Mouse (Mus musculus) right cerebral cortex, postnatal 14 days (tissue): ENCODE results near the gene Rita1.

Source experiments
- DNase-seq: peaks from one replicate; pipeline ENCODE4 v3.0.0; 2022

Rita1 gene

DNA sequence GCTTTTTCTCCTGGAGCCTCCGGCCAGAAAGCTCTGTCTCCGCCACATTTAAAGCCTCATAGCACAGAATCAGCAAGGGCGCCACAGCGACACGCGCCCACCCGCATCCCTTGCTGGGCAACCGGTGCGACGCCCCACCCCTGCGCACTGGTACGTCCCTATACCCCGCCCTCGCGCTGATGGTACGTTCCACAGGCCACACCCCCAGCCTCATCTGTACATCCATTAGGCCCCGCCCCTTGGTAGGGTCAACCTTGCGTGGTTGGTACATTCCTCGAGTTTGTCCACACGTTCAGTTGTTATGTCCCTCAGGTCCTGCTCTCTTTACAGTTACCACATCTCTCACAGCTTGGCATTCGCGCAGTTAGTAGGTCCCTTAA lies at the start of gene Rita1, which contains the start of gene Ddx54:
Rita1 (minus strand) TSS at position 148 of the 380 bp plus-strand sequence.
Ddx54 (plus strand) TSS at position 298 of the 380 bp plus-strand sequence.
- DNase-seq, result peak; percentile 97

DNA sequence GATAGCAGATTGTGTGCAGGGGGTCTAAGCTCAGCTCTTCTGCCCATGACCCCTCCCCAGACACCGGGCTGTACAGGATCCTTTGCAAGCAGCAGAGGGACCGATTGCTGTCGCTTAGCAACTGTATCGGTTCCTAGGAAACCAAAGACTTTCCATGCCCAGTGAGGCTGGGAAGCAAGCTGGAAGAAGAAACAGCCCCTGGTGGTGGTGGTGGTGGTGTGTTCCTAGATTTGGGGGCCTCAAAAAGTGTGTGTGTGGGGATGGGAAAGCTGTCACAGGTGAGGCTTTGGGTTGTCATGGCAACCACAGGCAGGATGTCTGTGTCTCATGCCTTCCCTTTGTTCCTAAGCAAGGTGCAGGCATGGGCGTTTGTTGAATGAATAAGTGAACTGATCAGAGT lies 48.4 kb upstream of the Rita1 start:
- DNase-seq, result peak; percentile 53

DNA sequence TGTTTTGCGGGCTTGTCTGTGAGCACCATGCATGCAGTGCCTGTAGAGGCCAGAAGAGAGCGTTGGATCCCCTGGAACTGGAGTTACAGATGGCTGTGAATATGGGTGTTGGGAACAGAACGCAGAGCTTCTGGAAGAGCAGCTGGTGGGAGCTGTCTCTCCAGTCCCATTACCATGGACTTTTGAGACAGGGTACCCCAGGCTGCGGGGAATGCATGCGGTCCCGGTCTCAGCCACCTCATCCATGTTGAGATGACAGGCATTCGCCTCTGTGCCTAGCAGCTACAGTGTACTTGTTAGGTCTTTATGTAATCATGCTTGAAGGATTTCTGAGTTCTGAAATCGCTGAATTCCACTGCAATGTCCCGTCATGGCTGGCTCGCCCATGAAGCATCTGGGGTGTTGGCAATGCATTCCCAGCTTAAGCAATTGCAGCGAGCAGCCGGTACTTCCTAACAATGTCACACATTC lies 43.9 kb upstream of the Rita1 start:
- peak; percentile 29 for DNase-seq

DNA sequence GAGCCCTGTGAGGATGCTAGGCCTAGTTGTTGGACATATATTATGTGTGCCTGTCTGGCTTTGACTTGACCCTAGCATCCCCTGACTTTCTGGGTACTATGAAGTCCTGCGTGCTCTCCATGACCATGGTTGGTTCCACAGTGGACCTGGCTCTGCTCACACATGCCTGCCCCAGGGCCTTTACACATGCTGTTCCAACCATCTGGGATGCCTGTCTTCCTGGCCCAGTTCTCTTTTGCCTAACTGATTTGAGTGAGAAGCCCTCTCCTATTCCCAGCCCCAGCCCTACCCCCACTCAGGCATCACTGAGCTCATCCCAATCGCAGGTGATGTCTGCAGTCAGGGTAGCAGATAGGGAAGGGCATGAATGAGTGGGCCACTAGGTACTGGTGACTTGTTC lies 41.5 kb upstream of the Rita1 start:
- no peak for DNase-seq

DNA sequence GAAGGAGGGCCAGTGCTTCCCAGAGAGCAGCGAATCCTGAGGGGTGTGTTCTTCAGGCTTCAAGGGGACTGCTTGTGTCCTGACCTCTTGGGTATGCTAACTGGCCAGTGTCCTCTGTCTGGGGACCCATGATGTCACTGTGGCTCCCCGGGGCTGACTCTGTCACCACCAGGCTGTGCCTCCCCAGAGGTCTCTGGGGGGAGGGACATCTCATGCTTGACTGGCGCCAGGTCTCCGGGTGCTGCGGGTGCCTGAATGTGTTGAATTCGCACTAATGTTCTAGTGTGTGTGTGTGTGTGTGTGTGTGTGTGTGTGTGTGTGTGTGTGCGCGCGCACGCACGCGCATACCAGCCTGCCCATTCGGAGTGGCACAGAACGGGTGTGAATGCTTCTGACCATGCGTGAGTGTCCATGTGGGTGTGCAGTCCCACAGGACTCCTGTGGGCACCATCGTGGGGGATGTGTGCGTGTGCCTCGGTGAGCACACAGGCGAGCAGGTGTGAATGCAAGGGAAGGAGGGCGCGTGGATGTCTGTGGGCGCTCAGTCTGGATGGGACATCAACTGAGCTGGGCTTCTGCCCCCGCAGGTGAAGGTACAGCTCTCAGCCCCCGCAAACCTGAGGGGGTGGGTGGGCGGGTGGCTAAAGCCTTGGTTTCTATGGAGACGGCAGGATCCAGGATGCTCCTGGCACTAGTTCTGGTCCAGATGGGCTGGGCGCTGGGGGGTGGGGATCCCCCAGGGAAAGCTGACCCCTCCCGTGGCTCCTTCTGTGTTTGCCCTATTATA lies 40.7 kb upstream of the Rita1 start:
- DNase-seq, result peak; percentile 32

DNA sequence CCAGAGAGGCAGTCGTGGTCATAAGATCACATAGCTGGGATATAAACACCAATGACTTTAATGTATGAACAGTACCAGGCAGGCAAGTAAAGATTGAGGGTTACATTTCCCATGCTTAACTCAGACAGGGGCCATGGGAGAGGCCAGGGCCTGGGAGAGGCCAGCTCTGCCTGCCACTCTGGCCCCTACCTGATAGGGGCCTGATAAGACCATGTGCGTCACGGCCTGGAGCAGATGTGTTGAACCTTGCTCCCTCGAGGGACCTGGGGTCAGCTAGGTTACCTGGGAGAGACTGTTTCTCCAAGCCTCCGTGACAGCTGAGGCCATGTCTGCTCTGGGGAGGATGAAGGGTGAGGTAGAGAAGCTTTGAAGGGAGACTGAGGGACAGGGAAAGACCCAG lies 38.8 kb upstream of the Rita1 start:
- no peak for DNase-seq

DNA sequence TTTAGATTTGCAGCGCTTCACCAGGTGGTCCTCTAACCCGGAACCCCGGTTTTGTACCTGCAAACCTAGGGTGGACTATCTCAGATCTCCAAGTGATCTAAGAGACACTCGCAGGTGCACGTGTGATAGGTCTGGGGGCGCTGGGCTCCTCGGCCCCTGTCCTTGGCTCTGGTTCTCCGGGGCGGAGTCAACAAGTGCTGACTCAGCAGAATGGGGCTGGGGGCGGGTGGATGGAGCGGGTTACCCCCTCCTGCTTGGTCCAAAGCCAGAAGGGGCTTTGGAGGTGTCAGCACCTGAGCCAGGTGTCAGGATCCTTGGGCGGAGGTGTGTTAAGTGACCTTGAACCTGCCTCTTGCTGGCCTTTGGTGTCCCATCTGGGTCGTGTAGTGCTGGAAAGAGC lies 37.5 kb upstream of the Rita1 start:
- DNase-seq, result no peak

DNA sequence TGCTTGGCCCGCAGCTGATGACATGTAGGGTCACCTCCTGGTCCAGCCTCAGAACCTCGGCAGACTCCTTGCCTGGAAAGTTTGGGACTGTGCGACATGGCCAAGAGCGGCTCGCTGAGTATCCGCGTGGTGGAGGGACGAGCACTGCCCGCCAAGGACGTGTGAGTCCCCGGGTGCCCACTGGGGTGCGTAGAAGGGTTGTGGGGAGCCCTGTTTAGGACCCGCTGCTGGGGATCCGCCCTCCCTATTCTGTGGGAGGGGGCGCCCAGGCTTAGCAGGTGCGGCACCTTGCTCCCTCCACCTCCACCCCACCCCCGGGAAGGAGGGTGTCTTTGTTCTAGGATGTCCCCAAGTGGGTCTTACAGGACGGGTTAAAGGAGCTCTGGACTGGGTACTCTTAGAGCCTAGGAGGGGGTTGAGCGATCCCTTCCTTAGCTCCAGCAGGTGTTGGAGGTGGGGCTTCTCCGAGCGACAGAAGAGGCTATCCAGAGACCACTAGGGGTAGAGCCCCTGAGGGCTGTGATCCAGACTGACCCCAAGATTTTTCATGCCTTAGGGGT lies 37.1 kb upstream of the Rita1 start:
- peak; percentile 59 for DNase-seq

DNA sequence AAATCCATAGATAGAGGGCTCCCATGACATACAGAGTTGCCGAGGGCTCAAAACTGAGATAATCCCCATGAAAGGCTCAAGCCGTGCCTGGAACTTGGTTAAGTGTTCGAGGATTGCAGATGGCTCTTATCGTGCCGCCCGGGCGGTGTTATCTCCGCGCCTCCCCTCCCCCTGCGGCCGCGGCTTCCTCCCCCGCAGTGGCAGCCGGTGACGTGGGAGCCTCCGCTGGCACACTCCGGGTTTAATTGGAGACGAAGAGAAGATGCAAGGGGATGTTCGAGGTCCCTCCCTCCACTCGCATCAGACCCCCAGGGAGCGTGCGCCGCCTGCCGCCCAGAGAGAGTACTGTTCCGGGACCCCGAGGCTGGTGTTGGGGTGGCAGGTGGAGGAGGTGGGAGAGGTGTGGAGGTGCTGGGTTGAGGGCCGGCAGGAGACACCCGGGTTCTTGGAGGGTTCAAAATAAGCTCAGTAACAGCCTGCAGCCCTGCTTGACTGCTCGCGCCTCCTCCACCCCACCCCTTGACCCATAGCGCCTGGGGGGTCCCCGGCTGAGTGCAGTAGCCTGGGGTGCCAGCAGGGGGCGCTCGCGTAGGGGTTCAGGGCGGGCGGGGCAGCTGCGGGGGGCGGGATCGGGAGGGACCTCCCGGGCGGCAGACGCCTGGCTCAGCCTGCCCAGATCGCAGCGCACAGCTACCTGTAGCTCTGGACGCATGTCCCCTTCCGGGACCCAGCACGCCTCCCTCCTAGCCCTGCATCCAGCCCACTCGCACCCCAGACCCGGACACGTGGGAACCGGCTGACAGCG lies 36.4 kb upstream of the Rita1 start, which contains the start of gene Rasal1:
Rasal1 (plus strand) TSS at position 244 of the 805 bp plus-strand sequence.
- peak; percentile 86 for DNase-seq

DNA sequence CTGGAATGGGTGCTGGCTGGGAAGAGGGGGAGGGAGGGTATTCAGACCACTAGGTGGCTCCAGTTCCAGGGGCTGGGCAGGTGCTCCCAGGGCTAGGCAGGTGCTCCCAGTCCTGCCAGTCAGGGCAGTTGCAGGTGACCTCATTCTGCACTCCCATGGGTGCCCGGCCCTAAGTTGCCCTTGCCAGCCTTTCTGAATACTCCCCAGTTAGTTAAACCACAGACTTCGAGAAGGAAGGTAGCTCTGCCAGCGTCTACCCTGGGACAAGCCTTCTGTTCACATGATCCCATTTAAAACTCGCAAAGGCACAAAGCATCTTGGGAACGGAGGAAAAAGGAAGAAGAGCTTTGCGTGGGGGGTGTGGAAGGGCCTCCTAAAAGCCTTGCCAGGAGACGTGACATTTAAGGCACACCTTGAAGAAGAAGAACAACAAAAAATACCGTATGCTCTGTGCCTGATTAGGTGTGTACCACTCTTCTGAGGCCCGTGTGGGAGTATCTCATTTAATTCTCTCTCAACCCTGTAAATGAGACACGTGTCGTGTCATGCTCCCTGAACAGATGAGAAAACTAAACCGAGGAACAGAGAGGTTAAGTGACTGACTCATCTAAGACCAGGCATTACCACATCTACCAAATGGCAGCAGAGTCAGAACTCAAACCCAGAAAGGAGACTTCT lies 35.6 kb upstream of the Rita1 start:
- no peak for DNase-seq

DNA sequence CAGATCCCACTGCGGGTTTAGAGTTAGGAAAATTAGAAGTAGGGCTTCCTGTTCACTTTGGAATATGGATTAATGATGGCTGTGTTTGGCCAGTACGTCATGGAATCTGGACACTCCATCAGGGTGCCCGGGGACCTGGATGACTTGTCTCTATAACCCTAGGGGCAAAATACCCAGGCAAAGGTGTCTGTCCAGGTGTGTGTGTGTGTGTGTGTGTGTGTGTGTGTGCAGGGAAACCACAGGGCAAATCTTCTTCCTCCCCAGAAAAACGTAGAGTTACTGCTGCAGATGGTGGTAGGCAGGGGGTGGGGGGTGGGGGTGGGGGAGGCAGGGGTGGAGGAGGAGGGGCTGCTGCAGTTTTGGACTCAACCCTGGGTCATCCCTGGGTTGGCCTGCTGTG lies 35.0 kb upstream of the Rita1 start:
- DNase-seq, result no peak

DNA sequence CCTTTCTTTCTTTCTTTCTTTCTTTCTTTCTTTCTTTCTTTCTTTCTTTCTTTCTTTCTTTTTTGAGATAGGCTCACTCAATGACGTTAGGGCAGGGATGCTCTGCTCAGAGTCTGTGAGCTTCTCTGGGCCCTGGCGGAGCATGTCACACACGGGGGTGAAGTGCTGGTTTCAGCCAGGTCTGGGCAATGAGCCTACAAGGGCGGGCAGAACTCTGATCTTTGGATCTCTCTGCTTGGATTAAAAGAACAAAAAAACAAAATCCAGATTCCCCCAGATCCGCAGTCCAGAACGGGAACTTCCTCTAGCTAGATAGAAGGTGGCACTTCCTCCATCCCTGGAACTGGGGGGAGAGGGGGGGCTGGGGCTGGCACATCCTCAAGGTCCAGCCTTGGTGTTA lies 33.5 kb upstream of the Rita1 start:
- no peak for DNase-seq

DNA sequence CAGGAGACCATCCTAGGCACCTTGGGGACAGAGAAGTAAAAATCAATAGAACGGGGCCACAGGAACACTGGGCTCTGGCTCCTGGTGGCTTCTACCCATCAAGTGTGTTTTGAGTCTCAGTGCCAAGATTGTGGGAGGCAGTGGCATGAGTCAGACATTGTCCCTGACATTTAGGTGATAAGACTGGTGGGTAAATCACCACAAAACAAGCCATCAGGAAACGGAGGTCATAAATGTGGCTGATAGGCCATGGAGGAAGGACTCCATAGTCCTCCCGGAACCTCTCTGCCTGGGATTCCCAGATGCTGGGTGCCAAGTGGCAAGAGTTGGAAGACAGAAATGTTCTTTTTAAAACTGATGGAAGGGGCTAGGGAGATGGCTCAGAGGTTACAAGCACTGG lies 31.8 kb upstream of the Rita1 start:
- DNase-seq, result no peak

DNA sequence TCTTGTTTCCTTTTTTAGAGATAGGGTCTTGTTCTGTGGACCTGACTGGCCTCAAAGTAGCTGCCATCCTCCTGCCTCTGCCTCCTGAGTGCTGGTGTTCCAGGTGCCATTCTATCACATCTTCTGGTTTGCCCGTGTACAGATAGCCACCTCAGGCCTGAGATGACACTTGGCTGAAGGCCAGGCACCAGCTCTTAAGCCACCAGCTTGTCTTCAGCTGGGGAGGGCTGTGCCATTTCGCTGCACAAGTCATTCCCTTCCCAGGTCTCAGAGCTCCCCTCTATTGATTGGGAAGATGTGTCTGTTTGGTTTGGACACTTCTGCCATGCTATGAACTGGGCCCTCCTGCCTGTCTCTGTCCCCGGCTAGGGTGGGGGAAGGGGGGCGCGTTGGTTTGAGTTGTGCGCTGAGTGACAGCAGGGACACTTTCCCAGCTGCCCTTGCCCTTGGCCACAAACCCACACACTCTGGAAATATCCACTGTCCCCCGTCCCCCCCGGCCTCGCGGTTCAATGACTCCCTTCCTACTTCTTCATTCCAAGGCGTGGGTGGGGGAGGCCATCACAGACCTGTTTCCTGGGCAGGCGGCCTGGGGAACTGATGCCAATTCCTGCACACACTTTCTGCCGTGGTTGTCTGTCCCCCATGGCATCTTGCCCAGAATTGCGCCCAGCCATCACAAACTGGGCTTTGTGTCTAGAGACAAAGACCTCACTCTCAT lies 31.1 kb upstream of the Rita1 start:
- no peak for DNase-seq

DNA sequence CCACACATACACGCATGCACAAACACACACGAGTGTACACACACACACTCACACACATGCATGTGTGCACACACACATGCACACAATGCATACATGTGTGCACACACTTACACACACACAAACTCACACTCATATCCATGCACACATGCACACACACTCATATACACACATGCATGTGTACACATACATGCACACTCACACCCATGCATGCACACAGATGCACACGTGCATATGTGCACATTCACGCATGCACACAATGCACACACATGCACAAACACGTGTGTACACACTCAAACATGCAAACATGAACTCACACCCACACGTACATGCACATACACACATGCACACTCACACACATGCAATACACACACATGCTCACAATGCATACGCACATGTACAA lies 27.7 kb upstream of the Rita1 start:
- DNase-seq, result no peak

DNA sequence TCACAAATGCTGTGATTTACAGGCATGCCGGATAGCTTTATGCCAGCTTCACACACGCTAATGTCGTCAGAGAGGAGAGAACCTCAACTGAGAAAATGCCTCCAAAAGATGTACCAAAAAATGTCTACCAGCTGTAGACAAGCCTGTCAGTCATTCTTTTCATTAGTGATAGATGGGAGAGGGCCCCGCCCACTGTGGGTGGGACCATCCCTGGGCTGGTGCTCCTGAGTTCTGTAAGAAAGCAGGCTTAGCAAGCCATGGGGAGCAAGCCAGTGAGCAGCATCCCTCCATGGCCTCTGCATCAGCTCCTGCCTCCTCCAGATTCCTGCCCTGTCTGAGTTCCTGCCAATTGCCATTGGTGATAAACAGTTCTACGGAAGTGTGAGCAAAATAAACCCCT lies 23.2 kb upstream of the Rita1 start:
- no peak for DNase-seq

DNA sequence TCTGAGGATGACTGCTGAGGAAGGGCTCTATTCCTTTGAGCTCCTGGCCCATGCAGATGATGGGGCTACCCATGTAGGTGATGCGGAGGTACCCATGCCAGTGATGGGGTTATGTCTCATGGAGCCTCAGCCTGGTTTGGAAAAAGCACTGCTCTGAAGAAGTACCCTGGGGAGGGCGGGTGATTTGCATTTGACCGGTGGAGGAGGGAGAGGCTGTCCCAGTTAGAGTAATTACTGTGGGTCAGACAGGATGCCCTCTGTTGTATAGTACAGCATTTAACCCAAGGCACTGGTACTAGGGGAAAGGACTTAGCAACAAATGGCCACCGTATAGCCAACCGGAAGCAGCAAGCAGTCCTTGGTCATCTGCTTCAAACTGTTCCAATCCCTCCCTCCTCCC lies 22.5 kb upstream of the Rita1 start:
- DNase-seq, result no peak

DNA sequence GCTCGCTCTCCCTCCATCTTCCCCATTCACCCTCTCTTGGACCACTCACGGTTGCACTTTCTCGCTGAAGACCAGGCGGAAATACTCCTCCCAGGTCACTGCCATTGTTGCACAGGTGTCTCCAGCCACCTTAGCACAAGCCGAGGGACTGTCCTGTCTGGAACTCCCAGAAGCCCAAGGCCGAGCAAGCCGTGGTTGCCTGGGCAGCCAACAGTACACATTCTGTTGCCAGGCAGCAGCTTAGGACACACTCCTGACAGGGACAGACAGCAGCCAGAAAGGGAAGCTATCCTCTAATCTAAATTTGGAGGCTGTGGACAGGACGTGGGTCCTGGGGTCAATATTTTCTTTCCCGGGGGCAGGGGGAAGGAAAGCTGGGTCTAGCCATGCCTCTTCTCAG lies 21.7 kb upstream of the Rita1 start, which contains the start of gene Cfap73:
Cfap73 (minus strand) TSS at position 105 of the 400 bp plus-strand sequence.
- no peak for DNase-seq

DNA sequence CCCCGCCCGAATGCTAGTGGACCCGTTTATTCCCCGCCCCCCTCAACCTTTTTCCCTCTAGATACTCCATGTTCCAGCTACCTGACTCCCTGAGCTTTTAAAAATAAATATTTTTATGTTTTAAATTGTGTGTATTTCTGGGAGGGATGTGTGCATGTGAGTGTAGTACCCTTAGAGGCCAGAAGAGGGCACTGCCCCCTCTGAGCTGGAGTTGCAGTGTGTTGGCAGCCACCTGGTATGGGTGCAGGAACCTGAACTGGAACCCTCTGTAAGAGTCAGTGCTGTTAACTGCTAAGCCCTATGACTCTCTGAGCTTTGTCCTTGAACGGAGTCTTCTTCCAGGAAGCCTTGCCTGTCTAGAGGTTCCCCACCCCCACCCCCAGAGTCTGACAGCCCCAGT lies 19.5 kb upstream of the Rita1 start:
- no peak for DNase-seq

DNA sequence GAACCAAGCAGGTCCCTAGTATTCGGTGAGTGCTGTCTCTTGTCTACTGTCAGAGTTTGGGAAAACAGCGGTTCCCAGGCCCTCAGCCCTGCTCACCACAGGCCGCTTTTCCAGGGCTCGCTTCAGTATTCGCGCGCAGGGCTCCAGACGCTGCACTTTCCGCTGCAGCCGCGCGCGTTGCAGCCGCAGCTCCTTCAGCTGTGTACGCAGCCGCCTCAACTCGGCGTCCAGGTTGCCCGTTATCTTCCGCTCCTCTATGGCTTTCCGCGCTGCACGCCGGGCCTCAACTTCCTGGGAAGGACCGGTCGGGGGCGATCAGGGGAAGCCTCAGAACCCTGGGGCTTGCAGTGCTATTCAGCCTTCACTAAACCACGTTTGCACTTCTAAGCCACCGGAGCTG lies 18.7 kb upstream of the Rita1 start:
- DNase-seq, result peak; percentile 8

DNA sequence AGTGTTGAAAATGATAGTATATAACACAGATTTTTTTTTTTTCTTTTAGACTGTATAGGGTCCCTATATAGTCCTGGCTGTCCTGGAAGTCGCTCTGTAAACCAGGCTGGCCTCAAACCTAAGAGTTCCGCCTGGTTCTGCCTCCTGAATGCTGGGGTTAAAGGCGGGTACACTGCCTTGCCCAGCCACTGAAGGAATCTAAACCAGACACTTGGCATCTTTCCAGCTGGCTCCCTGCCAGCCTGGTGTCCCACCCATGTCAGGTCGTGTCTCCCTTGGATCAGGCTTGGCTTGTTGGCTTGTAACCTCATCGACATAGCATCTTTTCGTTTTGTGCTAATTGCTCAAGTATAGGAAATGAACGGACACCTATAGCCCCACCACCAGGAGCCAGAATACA lies 16.2 kb upstream of the Rita1 start:
- DNase-seq, result no peak
